Mouse (Mus musculus): ENCODE data around the gene Tnrc18.

GRCm38 (mm10) chr5:142815421-142816001, 2.0 kb downstream of the Tnrc18 start:
- no peak for TF ChIP-seq GATA1 (IDR thresholded peaks at IDR 0.05; ENCODE audit: low read length)
- TF ChIP-seq TAL1 (IDR thresholded peaks at IDR 0.05; ENCODE audit: low read length): no peak

Measured in erythroblast, embryonic 14.5 days (primary cell).